Mouse (Mus musculus) kidney, adult 9 months (tissue): ENCODE data around the gene Doc2a.

Source experiments
- DNase-seq: peaks from one replicate; pipeline ENCODE4 v3.0.0; 2022

Gene Doc2a

GRCm38 (mm10) chr7:126823940-126824339 is 23.3 kb upstream of the Doc2a start:
- DNase-seq: no peak

DNA sequence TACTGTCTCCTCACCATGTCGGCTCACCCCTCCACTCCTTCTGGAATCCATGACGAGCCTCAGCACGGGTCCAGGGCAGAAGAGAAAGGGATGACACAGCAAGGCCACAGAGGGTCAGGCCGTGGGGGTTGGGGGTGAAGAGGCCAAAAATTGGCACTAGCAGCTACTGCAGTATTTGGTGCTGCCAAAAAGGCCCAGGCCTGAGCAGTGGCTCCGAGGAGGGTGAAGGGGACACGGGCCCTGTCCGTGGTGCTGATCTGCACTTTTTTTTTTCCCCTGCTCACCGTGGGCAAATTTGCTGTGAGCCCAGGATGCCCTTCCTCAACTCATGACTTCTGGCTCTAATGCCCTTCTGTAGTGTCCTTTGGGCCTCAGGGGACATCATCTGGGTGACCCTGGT is 21.8 kb upstream of the Doc2a start:
- no peak for DNase-seq

- DNase-seq: no peak
These were observed 21.3 kb upstream of the Doc2a start for GRCm38 (mm10) chr7:126825952-126826351.

DNA sequence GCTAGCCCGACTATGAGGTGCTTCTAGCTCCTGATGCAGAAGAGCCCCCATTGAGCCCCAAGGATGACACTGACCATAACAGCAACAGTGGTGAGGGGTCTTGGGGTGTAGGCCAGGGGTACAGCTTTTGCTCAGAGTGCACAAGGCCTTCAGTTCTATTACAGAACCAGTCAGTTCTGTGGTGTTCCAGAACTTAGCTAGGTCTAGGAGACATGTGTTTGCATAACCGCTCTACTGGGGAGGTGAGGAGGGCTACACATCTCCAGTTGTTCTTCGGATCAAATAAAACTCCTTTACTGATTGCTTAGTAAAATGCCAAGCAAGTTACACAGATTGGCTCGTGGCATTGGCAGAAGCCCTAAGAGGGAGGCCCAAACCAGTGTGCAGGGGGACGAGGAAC is 15.7 kb upstream of the Doc2a start, which contains the start of gene 4930451I11Rik:
4930451I11Rik (minus strand) TSS at position 101 of the 400 bp plus-strand sequence.
- DNase-seq: no peak

- peak; percentile 87 for DNase-seq
These were observed 15.1 kb upstream of the Doc2a start for GRCm38 (mm10) chr7:126832036-126832598.

- no peak for DNase-seq
These were observed 13.9 kb upstream of the Doc2a start for GRCm38 (mm10) chr7:126833294-126833693.

DNA sequence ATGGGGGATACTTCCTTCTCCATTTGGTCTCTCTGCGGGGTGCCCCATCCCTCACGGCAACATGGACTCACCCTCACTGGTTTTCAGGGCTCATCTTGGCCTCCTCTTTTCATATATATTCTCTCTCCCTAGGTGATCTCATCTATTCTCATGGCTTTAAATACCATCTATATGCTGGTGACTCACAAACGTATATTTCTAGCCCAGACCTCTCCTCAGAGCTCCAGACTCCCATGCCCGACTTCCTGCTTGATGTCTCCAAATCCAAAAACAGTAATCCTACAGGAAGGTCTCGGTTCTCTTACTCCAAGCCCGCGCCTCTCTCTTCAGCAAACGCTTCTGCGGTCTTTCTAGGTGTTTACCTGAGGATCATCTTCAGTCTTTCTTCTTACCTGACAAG is 3.9 kb upstream of the Doc2a start:
- DNase-seq: no peak

DNA sequence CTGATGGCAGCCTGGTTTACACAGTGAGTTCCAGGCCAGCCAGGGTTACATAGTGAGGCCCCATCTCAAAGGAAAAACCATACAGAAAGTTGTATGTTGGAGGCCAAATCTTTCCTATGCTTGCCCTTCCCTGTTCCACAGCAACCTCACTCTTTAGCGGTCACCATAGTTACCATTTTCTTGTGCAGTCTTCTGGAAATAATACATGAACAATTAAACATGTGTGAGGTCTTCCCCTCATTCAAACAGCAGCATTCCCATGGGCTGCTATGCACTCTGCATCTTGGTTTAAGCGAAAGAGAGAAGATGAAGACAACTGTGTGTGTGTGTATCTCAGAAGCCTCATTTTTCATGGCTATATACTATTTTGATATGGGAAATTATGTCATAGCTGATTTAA is 1.7 kb upstream of the Doc2a start:
- DNase-seq: no peak

DNA sequence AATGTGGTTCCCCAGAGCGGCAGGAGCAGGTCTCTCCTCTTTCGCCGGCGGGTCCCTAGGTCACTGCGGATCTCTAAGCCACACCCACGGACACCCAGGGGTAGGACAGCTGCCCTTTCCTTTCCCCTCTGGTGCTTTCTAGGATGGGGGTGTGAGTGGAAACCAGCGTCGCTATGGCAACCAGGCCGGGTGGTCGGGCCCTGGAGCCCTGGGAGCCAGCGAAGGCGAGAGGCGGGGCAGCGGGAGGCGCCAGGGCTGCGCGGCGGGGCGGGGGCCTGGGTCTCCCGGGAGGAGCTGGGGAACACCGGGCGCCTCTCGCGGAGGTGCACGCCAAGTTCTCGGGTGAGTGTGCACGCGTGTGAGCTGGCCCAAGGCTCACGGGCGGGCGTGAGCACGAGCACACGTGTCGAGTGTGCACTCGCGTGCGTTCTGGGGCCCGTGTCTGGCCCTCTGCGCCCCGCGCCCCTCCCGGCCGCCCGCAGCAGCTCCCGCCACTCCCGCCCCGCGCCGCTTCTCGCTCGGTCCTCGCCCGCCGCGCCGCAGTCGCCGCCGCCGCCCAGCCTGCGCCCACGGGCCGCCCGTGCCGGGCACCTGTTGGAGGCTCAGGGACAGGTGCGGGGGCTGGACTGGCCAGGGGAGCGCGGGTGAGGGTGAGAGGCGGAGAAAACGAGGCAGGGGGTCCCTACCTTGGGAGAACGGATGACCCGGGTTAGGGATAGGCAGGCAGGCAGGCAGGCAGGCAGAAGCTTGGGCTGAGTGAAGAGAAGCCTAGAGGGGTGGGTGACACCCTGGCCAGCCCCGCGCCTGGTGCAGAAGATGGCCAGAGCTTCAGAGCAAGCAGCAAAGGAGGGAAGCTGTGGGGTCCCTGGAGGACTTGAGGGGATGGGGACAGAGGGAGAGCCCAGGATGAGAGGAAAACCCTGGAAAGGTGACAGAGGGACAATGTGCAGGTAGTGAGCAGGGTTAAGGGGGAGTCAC is 494 bp downstream of the Doc2a start:
- no peak for DNase-seq

- DNase-seq: no peak
These were observed 1.6 kb downstream of the Doc2a start for GRCm38 (mm10) chr7:126848794-126849193.

GRCm38 (mm10) chr7:126850161-126850560 is 2.9 kb downstream of the Doc2a start:
- no peak for DNase-seq

DNA sequence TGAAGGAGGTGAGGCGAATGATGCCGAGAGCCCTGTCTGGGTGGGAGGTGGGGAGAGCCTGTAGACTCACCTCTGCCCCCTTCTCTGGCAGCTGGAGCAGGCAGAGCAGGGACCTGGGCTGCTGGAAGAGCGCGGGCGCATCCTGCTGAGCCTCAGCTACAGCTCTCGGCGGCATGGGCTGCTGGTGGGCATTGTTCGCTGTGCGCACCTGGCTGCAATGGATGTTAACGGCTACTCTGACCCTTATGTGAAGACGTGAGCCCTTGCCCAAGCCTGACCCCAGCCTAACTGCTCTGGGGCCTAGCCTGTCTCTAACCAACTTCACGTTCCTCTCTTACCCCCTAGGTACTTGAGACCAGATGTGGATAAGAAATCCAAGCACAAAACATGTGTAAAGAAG is 4.0 kb downstream of the Doc2a start:
- no peak for DNase-seq

GRCm38 (mm10) chr7:126853454-126853853 is 6.2 kb downstream of the Doc2a start:
- DNase-seq: peak; percentile 87

- no peak for DNase-seq
These were observed 8.4 kb downstream of the Doc2a start for GRCm38 (mm10) chr7:126855641-126856040.

- no peak for DNase-seq
These were observed 9.7 kb downstream of the Doc2a start for GRCm38 (mm10) chr7:126856741-126857420.

GRCm38 (mm10) chr7:126860987-126861386 is 13.8 kb downstream of the Doc2a start:
- no peak for DNase-seq

DNA sequence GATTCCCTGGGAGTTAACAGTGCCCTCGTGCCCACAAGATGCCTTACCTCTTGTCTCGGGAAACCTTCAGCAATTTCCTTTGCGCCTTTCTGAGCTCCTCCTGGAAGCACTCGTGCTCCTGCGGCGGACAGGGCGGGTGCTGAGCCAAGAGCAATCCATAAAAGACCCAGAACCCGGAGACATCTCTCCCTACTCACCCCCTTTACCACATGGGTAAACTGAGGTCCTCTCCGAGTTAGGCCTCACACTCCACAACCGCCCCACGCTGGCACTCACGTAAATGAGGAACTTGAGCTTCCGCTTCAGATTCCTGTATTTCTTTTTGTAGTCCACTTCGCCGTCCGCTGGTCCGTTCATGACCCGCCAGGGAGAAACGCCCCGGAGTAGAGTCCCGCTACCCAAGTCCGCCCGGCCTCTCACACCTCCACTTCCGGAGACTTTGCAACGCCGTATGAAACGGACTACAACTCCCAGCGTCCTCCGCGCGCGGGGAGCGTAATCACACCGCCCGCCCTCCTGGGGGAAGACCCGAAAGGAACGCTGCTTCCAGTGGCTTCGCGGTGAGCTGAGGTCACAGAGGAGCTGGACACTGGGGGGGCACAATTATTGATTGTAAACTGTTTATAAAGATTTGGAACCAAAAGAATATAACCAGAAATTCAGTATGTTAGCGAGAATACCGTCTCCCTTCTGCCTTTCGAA is 14.4 kb downstream of the Doc2a start, which contains the start of gene Hirip3:
Hirip3 (plus strand) TSS at position 544 of the 702 bp plus-strand sequence.
- DNase-seq: peak; percentile 97

DNA sequence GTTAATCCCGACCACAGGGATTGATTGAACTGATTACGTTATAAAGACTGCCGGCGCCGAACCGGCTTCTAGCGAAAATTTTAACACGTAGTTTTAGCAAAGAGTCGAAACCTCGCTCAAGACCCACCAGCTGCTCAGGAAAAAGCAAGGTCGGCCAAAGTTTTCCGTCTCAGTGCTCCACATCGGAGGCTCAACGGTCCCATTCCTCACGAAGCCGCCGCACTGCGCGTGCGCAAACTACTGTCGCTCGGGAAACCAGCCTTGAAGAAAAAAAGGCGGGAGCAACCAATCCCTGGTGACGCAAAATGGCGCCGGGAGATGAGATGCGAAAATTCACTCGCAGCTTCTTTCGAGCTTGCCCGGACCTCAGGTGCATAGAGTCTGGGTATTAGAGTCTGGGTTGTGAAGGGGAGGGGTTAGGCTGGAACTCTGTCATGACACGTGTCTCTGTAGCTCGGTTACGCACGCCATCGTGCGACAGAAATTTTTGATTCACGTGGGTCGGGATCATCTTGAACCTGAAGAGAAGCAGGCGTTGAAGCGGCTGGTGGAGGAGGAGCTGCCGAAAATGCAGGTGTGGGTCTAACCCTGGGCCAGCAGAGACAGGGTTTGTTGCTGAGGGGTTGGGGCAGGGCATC is 15.1 kb downstream of the Doc2a start, which contains the start of gene Ino80e:
Ino80e (minus strand) TSS at position 231 of the 638 bp plus-strand sequence.
- peak; percentile 96 for DNase-seq

- no peak for DNase-seq
These were observed 16.6 kb downstream of the Doc2a start for GRCm38 (mm10) chr7:126863791-126864190.

DNA sequence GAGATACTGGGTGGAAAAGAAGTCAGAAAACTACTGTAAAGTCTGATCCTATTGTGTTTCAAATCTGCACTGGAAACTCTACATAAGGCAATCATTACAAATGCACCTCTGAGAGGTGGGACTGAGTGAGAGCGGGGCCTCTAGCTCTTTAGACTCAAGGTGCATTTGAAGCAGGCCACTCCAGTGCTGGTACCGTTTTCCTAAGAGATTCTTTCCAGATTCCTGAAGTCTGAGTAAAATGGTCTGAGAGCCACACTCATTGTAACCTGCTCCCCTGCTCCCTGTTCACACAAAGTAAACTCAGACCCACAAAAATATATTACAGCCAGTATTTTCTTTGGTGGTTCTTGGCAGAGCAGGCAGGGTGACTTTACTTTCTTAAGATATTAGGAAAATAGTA is 20.3 kb downstream of the Doc2a start:
- no peak for DNase-seq

DNA sequence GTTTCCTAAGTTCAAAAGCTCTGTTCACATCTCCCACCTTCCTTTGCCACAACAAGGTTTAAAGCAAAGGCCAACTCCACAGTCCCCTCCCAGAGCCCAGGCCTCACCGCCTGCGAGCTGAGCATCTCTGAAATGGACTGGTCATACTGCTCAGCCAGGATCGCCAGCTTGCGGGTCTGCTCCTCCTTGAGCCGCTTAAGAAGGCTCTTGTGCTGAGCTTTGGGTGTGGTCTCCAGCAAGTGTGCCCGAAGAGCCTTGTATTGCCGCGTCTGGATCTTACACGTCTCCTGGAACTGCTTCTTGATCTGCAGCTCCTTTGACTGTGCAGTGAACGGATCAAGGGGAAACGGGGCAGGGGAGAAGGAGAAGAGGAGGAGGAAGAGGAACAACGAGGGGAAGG is 20.8 kb downstream of the Doc2a start:
- DNase-seq: no peak
